Mouse (Mus musculus) midbrain, embryonic 10.5 days (tissue): ENCODE measurements around the gene Irf2bp1. TPM values are rescaled to one million over a fixed set of nuclear protein-coding genes. Genes with fewer than 3 reads are reported as not detected.

Experiments
- DNase-seq: peaks from one replicate; pipeline ENCODE4 v3.0.0-alpha.2; 2017; ENCODE audit warnings: low spot score
- H3K27ac ChIP-seq: fragments of 300-500 bp; sonication (generic); replicated peaks from 2 replicates; pipeline ENCODE4 v1.5.1; 2016; ENCODE audit warnings: mild to moderate bottlenecking
- H3K27me3 ChIP-seq: fragments of 300-500 bp; sonication (generic); 2 replicates; pipeline ENCODE4 v1.6.1; 2016; ENCODE audit warnings: low read depth, mild to moderate bottlenecking; ENCODE audit not compliant: poor library complexity, severe bottlenecking
- H3K36me3 ChIP-seq: fragments of 300-500 bp; sonication (generic); 2 replicates; pipeline ENCODE4 v1.6.1; 2016; ENCODE audit warnings: mild to moderate bottlenecking, moderate library complexity
- H3K4me1 ChIP-seq: fragments of 300-500 bp; sonication (generic); 2 replicates; pipeline ENCODE4 v1.6.1; 2016
- H3K4me3 ChIP-seq: fragments of 300-500 bp; sonication (generic); 2 replicates; pipeline ENCODE4 v1.5.1; 2016; ENCODE audit warnings: mild to moderate bottlenecking, moderate library complexity
- H3K9me3 ChIP-seq: fragments of 300-500 bp; sonication (generic); replicated peaks from 2 replicates; pipeline ENCODE4 v1.6.1; 2016; ENCODE audit warnings: mild to moderate bottlenecking
- WGBS: fragments of 180-500 bp; shearing (Covaris S2); methylation state at CpG from one replicate; pipeline ENCODE4 v1.1.7; 2016; 5-methylcytosine and 5-hydroxymethylcytosine counted together
- polyA plus RNA-seq: library from polyadenylated mRNA; unstranded; fragments of >200 nt; fragmentation: Nextera tagmentation; extraction: Ambion mirVana; gene quantifications from 2 replicates; pipeline ENCODE4 v1.2.1, GENCODE M21; 2016

The Irf2bp1 gene
- polyA plus RNA-seq, 1 experiment from 2014 or later: 23.5 TPM

- H3K36me3 ChIP-seq: no peaks in the 10 kb centered on the region
- no peak for DNase-seq
- H3K27me3 ChIP-seq: peaks cover 40% of the 10 kb centered on the region
- H3K4me1 ChIP-seq: peaks cover 27% of the 10 kb centered on the region
- 67% methylated on average over 18 of the region's 18 CpGs for WGBS
- H3K27ac ChIP-seq: no peak overlapping the region
- no peaks in the 10 kb centered on the region for H3K9me3 ChIP-seq
- H3K4me3 ChIP-seq: no peak overlapping the region
Observed at GRCm38 (mm10) chr7:19022189-19022958, 18.5 kb downstream of the Irf2bp1 start.

GRCm38 (mm10) chr7:19023357-19023814, 19.5 kb downstream of the Irf2bp1 start, which contains the start of gene Foxa3:
Gene Foxa3, minus strand, starts transcription at chr7:19023538.
- 5% methylated on average over 30 of the region's 30 CpGs for WGBS
- Histone ChIP-seq H3K4me1 (peaks cover 27% of the 10 kb centered on the region), H3K36me3 (peaks cover 4% of the 10 kb centered on the region; the same call in 1 of the 2 replicates), H3K27ac (peak within 1 kb of the TSS; percentile 92), H3K27me3 (peaks cover 40% of the 10 kb centered on the region), H3K9me3 (no peaks in the 10 kb centered on the region), H3K4me3 (peak within 1 kb of the TSS; percentile 78)
- no peak for DNase-seq

GRCm38 (mm10) chr7:19024096-19024506, 20.3 kb downstream of the Irf2bp1 start, which contains the start of gene Sympk:
Gene Sympk, plus strand, starts transcription at chr7:19024377.
- Histone ChIP-seq H3K36me3 (peaks cover 11% of the 10 kb centered on the region), H3K9me3 (no peaks in the 10 kb centered on the region), H3K4me3 (peak within 1 kb of the TSS; percentile 78), H3K27ac (peak within 1 kb of the TSS; percentile 92), H3K4me1 (peaks cover 27% of the 10 kb centered on the region), H3K27me3 (peaks cover 40% of the 10 kb centered on the region)
- under 1% methylated on average over 50 of the region's 50 CpGs for WGBS
- DNase-seq: peak; percentile 94

- DNase-seq: no peak
- H3K36me3 ChIP-seq: peaks cover 18% of the 10 kb centered on the region
- peaks cover 27% of the 10 kb centered on the region for H3K4me1 ChIP-seq
- H3K9me3 ChIP-seq: no peaks in the 10 kb centered on the region
- 2% methylated on average over 36 of the region's 36 CpGs for WGBS
- H3K27ac ChIP-seq: peak overlapping the region; percentile 92
- peaks cover 40% of the 10 kb centered on the region for H3K27me3 ChIP-seq
- H3K4me3 ChIP-seq: peak overlapping the region; percentile 78
Observed at GRCm38 (mm10) chr7:19024581-19025255, 20.9 kb downstream of the Irf2bp1 start.

- peaks cover 35% of the 10 kb centered on the region for H3K4me1 ChIP-seq
- no peak overlapping the region for H3K4me3 ChIP-seq
- peaks cover 50% of the 10 kb centered on the region for H3K36me3 ChIP-seq
- H3K27ac ChIP-seq: no peak overlapping the region
- no peaks in the 10 kb centered on the region for H3K9me3 ChIP-seq
- H3K27me3 ChIP-seq: peaks cover 9% of the 10 kb centered on the region
- DNase-seq: no peak
Observed at GRCm38 (mm10) chr7:19028067-19028466, 24.2 kb downstream of the Irf2bp1 start.

GRCm38 (mm10) chr7:19029084-19029653, 25.3 kb downstream of the Irf2bp1 start:
- Histone ChIP-seq H3K4me1 (peaks cover 27% of the 10 kb centered on the region), H3K36me3 (peaks cover 62% of the 10 kb centered on the region), H3K4me3 (no peak overlapping the region), H3K9me3 (no peaks in the 10 kb centered on the region), H3K27ac (no peak overlapping the region), H3K27me3 (no peaks in the 10 kb centered on the region)
- WGBS: 63% methylated on average over 6 of the region's 6 CpGs
- DNase-seq: peak; percentile 57

GRCm38 (mm10) chr7:19031641-19032040, 27.8 kb downstream of the Irf2bp1 start:
- H3K27ac ChIP-seq: no peak overlapping the region

GRCm38 (mm10) chr7:19044616-19045015, 40.8 kb downstream of the Irf2bp1 start:
- no peaks in the 10 kb centered on the region for H3K9me3 ChIP-seq
- DNase-seq: no peak
- no peak overlapping the region for H3K27ac ChIP-seq
- H3K4me3 ChIP-seq: no peak overlapping the region
- no peaks in the 10 kb centered on the region for H3K27me3 ChIP-seq
- H3K4me1 ChIP-seq: no peaks in the 10 kb centered on the region
- peaks cover 99% of the 10 kb centered on the region for H3K36me3 ChIP-seq
- WGBS: 99% methylated on average over 6 of the region's 6 CpGs

More at GRCm38 (mm10) chr7:19031641-19032040, 27.8 kb downstream of the Irf2bp1 start:
- Histone ChIP-seq H3K4me3 (no peak overlapping the region), H3K4me1 (peaks cover 8% of the 10 kb centered on the region), H3K36me3 (peaks cover 86% of the 10 kb centered on the region), H3K27me3 (no peaks in the 10 kb centered on the region), H3K9me3 (no peaks in the 10 kb centered on the region)
- WGBS: 44% methylated on average over 4 of the region's 4 CpGs
- DNase-seq: peak; percentile 45

GRCm38 (mm10) chr7:19046286-19047069, 42.6 kb downstream of the Irf2bp1 start:
- no peak overlapping the region for H3K27ac ChIP-seq
- H3K9me3 ChIP-seq: no peaks in the 10 kb centered on the region
- WGBS: 93% methylated on average over 11 of the region's 11 CpGs
- H3K4me1 ChIP-seq: no peaks in the 10 kb centered on the region
- H3K27me3 ChIP-seq: no peaks in the 10 kb centered on the region
- H3K4me3 ChIP-seq: no peak overlapping the region
- DNase-seq: no peak
- H3K36me3 ChIP-seq: peaks cover 99% of the 10 kb centered on the region

- Histone ChIP-seq H3K36me3 (peaks cover 98% of the 10 kb centered on the region), H3K4me1 (no peaks in the 10 kb centered on the region), H3K9me3 (no peaks in the 10 kb centered on the region), H3K27me3 (no peaks in the 10 kb centered on the region), H3K4me3 (no peak overlapping the region), H3K27ac (no peak overlapping the region)
- 91% methylated on average over 14 of the region's 14 CpGs for WGBS
- no peak for DNase-seq
Observed at GRCm38 (mm10) chr7:19048006-19048527, 44.2 kb downstream of the Irf2bp1 start.

GRCm38 (mm10) chr7:19049252-19049651, 45.4 kb downstream of the Irf2bp1 start:
- Histone ChIP-seq H3K27me3 (no peaks in the 10 kb centered on the region), H3K4me1 (peaks cover 7% of the 10 kb centered on the region), H3K27ac (no peak overlapping the region), H3K4me3 (no peak overlapping the region), H3K9me3 (no peaks in the 10 kb centered on the region), H3K36me3 (peaks cover 99% of the 10 kb centered on the region)
- 91% methylated on average over 5 of the region's 5 CpGs for WGBS
- DNase-seq: no peak

- Histone ChIP-seq H3K27me3 (no peaks in the 10 kb centered on the region), H3K36me3 (peaks cover 98% of the 10 kb centered on the region), H3K9me3 (no peaks in the 10 kb centered on the region), H3K27ac (no peak overlapping the region), H3K4me3 (no peak overlapping the region), H3K4me1 (peaks cover 16% of the 10 kb centered on the region)
- no peak for DNase-seq
- 90% methylated on average over 8 of the region's 8 CpGs for WGBS
Observed at GRCm38 (mm10) chr7:19050172-19050571, 46.3 kb downstream of the Irf2bp1 start.
